Mouse (Mus musculus): ENCODE results near the gene Ptpdc1.

The Ptpdc1 gene

GRCm38 (mm10) chr13:48586496-48586895, 39.0 kb downstream of the Ptpdc1 start:
- no peak for DNase-seq (ENCODE audit: low read depth, low spot score)

DNA sequence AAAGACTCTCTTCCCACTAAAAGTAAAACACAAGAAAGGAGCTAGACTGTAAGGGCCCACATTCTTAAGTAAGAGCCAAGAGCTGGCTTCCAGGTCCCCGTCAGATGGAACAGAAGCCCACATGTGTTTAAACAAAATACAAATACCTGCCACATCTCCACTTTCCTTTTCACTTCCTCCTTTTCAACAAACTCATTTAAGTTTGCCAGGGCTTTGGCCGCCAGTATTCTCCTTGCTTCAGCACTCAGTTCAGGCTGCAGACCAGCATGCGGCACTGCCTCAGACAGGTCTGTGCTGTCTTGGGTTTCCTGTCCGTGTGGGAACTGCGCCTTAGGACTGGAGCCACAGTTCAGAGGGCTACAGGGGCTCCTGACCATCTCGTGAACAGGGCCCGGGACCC, 39.7 kb downstream of the Ptpdc1 start:
- peak; percentile 84 for DNase-seq (ENCODE audit: low read depth, low spot score)

GRCm38 (mm10) chr13:48582688-48583379, 42.6 kb downstream of the Ptpdc1 start:
- DNase-seq (ENCODE audit: low read depth, low spot score): peak; percentile 26

- no peak for DNase-seq (ENCODE audit: low read depth, low spot score)
These were observed 46.8 kb downstream of the Ptpdc1 start for GRCm38 (mm10) chr13:48578616-48579015.

GRCm38 (mm10) chr13:48577836-48578235, 47.6 kb downstream of the Ptpdc1 start:
- no peak for DNase-seq (ENCODE audit: low read depth, low spot score)

DNA sequence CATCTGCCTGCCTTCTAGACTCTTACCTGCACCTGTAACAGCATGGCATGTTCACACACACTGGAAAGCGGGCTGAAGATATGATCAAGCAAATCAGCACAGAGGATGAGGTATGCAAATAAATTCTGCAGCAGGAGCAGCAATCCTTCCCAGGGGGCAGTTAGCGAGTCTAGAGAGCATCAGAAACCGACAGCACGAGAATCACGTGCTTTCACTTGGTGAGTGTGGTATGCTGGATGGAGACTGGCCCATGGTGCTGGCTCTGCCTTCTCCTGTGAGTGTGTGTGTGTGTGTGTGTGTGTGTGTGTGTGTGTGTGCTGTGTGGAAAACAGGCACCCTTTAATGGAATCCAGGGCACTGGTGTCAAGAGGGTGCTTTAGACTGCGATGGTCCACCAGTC, 48.5 kb downstream of the Ptpdc1 start:
- peak; percentile 34 for DNase-seq (ENCODE audit: low read depth, low spot score)

GRCm38 (mm10) chr13:48574718-48575117, 50.7 kb downstream of the Ptpdc1 start:
- DNase-seq (ENCODE audit: low read depth, low spot score): no peak

- DNase-seq (ENCODE audit: low read depth, low spot score): no peak
These were observed 51.7 kb downstream of the Ptpdc1 start for GRCm38 (mm10) chr13:48573525-48574355.

DNA sequence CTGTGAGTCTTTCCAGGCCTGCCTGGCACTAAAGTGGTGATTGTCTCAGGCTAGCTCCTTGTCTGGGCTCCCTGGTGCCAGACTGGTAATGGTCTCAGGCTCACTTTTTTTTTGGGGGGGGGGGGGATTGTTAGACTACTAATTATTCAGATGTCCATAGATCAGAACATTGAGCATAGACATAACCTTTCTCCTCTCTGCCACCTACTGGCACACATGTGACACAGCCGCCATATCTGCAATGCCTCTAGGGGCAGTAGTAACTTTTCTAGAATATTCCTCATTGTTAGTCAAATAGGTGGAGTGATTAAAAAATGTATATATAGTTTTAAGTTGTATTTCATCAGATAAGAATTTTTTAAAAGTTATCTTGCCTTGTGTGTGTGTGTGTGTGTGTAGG, 53.3 kb downstream of the Ptpdc1 start:
- peak; percentile 56 for DNase-seq (ENCODE audit: low read depth, low spot score)

- DNase-seq (ENCODE audit: low read depth, low spot score): no peak
These were observed 54.2 kb downstream of the Ptpdc1 start for GRCm38 (mm10) chr13:48571298-48571697.

DNA sequence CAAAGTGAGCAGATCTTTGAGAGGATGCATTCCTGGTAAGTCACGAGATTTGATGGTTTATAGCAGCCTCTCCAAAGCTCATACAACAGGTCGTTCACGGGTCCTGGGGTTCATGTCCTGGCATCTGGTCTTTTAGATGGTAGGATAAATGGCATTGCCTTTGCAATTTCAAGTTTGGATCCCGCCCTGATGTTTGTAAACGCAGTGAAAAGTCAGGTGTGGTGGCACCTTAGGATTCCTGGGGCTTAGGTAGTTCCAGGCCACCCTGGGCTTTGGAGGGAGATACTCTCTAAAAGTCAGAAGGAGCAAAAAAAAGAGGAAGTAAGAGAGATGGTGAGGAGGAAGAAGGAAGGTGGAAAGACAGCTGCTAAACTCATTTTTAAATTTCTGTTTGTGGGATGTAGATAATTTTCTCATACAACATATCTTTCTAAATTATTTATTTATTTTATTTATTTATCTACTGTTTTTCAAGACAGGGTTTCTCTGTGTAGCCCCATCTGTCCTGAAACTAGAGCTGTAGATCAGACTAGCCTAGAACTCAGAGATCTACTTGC, 55.8 kb downstream of the Ptpdc1 start:
- no peak for DNase-seq (ENCODE audit: low read depth, low spot score)

DNA sequence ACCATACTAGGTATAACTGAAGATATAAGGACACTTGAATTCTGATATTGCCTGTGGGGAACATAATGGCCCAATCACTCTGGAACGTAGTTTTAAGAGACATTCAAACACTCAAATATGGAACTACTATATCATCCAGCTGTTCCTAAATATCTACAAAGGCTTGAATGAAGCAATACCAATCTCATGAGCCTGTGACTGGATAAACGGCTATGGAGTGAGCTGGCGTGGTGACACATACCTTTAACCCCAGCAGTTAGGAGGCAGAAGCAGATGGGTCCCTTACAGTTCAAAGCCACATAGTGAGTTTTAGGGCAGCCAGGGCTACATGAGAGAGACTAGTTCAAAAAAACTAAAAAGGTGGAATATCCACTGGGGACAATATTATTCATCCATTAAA, 57.8 kb downstream of the Ptpdc1 start:
- no peak for DNase-seq (ENCODE audit: low read depth, low spot score)

- no peak for DNase-seq (ENCODE audit: low read depth, low spot score)
These were observed 59.1 kb downstream of the Ptpdc1 start for GRCm38 (mm10) chr13:48566116-48566935.

- DNase-seq (ENCODE audit: low read depth, low spot score): no peak
These were observed 60.4 kb downstream of the Ptpdc1 start for GRCm38 (mm10) chr13:48564881-48565600.

GRCm38 (mm10) chr13:48562336-48562735, 63.1 kb downstream of the Ptpdc1 start:
- DNase-seq (ENCODE audit: low read depth, low spot score): no peak

DNA sequence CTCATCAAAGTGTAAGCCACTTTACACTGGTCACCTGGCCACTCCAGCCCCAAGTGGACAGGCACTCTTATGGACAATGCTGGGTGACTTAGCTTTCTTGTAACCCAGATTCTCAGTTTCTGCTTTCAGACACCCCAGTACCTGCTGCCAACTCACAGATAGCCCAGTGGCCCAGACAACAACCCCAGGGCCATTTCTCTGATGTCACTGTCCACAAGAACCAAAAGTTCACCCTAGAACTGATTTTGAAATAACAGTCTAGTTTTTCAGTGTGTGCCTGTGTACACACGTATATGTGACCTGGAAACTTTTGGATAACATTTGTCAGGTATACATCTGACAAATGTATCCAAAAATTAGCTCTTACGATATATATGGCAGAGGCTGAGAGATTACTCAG, 64.0 kb downstream of the Ptpdc1 start:
- no peak for DNase-seq (ENCODE audit: low read depth, low spot score)

DNA sequence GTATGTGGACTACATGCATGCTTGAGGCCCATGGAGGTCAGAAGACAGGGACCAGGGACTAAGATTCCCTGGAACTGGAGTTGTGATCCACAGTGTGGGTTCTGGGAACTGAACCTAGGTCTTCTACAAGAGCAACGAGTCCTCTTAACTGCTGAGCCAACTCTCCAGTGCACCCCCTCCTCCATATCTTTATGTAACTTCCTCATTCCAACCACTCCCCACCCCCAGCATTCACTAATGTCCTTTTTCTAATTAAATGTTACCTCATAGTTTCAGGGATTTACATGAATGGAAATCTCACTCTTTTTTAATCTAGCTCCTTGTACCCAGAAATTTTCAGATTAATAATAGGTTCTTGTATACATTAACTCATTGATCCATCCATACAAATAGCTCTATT, 69.5 kb downstream of the Ptpdc1 start:
- DNase-seq (ENCODE audit: low read depth, low spot score): no peak

DNA sequence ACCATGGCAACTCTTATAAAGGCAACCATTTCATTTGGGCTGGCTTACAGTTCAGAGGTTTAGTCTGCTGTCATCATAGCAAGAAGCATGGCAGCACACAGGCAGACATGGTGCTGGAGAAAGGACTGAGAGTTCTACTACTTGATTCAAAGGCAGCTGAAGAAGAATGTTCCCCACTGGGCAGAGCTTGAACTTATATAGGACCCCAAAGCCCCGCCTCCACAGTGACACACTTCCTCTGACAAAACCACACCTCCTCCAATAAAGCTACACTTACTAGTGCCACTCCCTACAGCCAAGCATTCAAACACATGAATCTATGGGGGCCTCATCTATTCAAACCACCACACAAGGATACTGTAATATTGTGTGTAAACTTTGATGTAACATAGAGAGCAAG, 70.9 kb downstream of the Ptpdc1 start:
- DNase-seq (ENCODE audit: low read depth, low spot score): no peak

DNA sequence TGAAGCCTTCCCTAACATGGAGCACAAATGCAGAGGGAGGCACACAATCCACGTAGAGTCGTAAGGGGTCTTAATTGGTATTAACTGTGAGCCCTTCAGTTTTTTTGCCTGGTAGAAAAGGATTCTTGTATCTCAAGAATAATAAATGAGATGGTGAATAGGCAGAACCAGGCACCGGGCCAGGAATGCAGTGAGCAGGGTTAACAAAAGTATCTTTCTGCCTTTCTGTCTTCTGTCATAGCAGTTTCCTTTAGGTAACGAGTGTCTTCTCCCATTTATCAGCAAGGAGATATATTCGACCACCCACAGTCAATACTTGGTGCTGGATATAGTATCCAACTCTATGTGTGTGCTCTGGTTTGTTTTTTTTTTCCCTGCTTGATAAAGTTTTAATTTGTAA, 72.0 kb downstream of the Ptpdc1 start:
- no peak for DNase-seq (ENCODE audit: low read depth, low spot score)

GRCm38 (mm10) chr13:48552181-48553090, 73.0 kb downstream of the Ptpdc1 start:
- no peak for DNase-seq (ENCODE audit: low read depth, low spot score)

All from A20 (cell line).